Mouse (Mus musculus): ENCODE measurements at regions not wholly inside any gene's neighbourhood (a gene's known extent, or its start where the extent isn't known, plus 50 kb on each side); places are given as distances from the start of the nearest gene placed in this dataset.
"Not testable (repeated sequence)": the region's sequence is repeated elsewhere in the genome, so short reads cannot be mapped to it uniquely, and the experiment has no call there.

DNA sequence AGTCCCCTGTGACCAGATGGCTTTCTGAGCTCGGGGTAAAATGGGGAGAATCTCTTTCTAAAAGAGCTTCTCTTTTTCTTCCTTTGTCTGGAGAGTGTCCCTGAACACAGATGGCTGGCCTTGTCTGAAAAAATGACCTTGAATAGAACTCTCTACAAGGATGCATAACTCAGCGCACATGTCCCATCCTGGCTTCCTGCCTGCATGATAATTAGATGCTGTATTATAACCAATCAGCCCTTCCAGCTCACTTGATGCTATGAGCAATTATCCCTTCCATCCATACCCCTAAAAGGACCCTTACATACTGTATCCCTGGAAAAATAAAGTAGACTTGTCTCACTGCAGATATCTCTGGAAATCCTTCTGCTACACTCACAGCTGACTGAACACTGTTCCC, 199.7 kb upstream of the Slc7a11 start:
- no peak for DNase-seq (ENCODE audit: low spot score)

DNA sequence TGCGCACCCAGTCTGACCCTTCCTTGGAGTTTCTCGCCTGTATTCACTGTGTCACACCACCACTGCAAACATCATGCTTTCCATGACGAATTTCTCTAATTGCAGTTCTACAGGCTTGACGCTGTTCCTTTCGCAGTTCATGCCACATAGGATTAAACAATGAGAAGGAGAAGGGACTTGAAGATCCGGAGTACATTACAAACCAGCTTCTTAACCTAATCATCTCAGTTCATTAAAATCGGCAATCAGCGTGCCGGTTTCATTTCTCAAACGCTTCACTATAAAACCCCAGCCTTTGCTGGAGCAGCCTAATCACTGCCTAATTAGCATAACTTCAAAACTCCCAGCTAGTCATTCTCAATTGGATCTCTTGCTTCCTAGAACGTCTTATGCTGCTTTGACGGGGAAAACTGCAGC, 196.5 kb upstream of the Slc7a11 start:
- no peak for DNase-seq (ENCODE audit: low spot score)

DNA sequence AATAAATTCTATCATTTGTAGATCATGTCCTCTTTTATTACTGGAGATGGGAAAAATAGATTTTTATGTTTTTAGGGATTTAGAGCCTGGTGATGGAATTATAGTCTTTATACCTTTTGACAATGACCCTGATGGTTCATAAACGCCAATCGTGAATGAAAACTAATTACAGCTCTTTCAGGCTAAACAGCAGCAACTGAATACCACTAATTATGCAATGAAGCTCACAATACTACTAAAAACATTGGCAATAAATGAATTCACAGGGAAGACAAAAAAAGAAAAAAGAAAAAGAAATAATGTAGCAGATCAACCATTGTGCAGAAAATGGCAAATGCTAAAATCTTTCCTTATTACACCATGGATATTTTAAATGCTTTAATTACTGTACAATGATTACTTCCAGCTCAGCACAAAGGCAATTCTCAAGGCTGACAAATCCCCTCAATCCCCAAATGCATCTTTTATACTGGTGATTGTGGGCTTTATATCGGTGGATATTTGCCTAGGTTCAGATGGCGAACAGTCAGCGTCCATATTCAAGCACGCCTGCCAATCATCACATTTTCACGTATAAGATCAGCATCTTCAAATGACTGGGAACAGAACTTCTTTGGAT, 191.2 kb upstream of the Slc7a11 start:
- DNase-seq (ENCODE audit: low spot score), result no peak

DNA sequence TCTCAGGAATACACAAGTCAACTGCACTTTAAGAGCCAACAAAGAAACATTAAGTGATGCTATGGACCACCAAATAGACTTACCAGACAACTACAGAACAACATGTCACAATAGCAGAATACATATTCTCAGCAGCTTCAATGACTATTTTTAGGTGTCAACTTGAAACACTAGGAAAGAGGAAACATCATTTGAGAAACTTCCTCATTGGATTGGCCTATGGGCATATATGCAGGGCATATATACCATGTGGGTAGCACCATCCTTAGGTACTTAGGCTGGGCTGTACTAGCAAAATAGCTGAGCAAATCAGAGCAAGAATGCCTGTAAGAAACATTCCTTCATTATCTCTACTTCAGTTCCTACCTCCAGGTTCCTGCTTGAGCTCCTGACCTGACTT, 187.9 kb upstream of the Slc7a11 start:
- DNase-seq (ENCODE audit: low spot score), result no peak

DNA sequence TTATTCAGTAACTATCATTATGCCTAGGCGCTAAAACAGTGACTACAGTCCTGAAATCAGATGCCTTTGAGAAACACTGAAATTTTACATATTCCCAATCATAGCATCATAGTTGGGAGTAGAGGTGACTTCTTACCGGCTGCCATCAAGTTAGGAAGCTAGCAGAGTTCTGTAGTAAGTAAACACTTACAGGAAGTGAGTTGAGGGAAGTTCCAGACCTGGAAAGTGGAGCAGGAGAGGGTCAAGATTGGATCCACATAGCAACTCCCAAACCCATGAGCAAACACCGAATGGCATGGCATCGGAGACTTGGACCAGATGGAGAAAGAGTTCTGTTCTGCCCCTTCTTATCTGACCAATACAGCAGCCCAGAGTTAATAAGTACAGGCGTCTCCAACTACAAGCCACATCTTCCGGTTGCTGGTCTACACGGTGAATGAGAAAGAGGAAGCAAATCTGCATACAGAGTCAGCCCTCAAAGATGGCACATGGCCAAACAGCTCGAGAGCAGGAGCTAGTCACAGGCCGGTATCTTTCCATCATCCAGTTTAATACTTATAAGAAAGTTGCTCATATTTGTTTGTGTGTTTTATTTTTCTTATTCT, 184.8 kb upstream of the Slc7a11 start:
- DNase-seq (ENCODE audit: low spot score), result peak; percentile 27

DNA sequence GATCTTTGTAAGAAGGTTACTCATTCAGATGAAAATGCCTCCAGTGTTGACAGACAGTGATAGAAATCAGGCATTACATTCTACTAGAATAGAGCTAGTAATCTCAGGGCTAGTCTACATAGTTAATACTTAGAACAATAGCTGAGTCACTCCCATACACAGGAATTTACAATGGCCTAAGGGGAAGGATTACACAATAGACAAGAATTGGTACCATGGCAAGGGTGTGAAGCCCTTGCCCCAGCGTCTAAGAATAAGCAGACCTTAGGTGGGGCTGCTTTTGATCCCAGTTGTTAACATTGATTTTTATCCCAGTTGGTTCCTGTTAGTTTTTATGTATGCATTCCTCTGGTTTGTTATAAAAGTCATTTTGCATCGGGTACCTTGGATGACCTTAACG, 177.8 kb upstream of the Slc7a11 start:
- not testable (repeated sequence) for DNase-seq (ENCODE audit: low spot score)

DNA sequence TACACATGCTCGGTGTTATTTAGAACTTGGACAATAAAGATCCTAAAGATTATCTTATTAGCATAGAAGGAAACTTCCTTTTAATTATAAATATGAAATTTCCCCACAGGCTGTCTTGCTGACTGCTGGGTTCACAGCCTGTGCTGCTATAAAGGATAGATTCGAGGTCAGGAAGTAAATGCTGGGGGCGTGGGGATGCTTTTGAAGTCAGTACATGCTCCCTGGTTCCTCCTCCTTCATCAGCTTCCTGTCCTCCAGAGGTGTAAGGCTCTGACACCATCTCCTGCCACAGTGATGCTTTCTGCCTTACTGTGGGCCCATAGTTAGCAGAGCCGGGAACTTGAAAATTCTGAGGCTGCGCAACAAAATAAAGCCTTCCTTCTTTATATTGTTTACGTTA, 175.6 kb upstream of the Slc7a11 start:
- DNase-seq (ENCODE audit: low spot score), result no peak

DNA sequence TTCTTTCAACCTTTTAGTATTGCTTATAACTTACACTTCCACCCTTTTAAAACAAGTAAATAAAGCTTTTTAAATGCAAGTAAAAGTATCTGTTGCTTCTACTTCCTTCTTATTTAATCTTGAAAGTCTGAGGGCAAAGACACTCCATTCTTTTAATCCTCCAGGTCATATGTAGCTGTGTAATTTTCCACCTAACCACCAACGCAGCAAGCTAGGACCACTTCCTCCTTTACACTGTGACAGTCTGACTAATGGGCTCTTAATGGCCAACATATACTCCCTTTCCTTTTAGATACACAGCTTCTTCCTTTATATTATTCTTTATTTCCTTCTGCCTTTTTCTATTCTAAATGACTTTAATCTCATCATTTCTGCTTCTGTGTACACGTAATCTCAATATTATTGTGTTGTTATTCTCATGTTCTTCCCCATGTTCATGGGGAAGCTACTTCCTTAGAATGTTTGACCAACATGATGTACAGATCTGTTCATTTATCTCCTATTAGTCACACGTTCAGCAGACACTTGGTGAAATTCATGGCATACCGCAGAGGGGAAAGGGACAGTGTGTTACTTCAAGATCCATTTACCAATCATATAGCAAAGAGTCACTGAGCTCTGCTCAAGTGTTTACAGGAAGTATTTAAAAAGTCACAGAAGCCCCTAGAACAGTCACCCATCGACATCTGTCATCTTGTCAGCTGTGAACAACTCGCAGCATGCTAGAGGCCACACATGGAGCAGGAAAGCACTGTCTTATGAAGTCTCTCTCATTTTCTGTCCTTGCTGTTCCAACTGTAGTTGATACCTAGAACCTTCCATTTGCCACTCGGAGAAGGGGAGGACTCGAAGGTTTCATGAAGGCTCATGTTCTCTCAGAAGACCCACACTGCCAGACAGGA, 172.2 kb upstream of the Slc7a11 start:
- DNase-seq (ENCODE audit: low spot score), result no peak

DNA sequence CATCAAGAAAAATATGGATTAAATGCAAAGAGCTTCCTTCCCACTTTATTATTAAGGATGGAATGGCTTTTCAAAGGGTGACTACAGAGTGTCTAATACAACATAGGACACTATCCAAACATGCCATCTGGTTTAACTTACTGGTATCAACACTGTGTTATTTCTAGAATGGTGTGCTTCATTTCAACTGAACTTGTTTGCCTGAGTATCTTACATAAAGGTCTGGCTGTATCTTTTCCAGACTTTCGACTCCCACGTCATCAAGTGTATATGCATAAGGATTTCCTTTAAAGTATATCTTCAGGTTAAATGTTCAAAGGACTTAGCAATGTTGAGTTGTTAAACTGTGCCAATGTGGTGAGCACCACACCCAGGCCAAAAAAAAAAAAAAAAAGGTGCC, 169.6 kb upstream of the Slc7a11 start:
- peak; percentile 20 for DNase-seq (ENCODE audit: low spot score)

DNA sequence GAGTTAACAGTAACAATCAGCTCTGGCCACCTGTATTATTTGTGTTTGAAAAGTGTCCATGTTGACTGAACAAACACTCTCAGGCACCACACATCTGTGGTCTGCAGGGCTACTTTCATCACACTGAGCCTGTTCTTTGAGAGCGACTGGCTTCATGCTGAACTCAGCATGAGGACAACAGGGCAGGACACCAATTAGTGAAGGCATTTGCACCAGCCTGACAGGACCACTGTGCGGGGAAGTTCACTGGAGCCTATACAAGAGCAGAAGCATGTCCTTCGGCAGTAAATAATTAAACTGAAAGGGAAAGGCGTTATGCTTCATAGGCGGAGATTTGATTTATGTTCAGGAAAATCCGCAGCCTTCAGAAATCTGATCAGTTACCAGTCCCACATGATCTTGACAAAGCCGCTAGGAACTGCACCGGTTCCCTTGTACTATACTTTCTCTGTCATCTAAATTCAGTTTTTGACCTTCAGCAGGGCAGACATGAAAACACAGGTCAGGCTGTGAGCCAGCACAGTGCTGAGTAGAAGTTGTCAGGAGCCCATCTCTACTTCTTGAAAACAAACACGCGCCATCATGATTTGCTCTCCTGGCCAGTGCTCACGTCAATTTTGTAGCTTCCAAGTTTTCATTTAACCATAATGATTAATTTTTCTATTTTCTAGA, 166.1 kb upstream of the Slc7a11 start:
- DNase-seq (ENCODE audit: low spot score), result no peak

DNA sequence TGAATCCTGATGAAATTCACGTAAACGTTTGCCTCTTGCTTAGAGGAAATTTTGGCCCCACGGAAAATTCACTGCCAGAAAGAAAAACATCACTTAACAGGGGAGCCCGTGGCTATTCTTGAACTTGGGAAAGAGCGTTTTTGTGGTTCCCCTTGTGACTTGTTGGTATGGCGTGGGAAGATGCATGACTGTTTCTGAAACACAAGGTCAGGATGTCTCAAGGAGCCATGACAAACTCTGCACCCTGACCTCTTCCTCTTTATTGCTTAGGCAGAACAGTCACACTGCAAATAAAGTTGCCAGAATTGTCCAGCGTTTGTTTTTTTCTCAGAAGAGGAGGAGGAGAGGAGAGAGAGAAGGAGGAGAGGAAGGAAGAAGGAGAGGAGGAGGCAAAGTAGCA, 164.3 kb upstream of the Slc7a11 start:
- peak; percentile 23 for DNase-seq (ENCODE audit: low spot score)

DNA sequence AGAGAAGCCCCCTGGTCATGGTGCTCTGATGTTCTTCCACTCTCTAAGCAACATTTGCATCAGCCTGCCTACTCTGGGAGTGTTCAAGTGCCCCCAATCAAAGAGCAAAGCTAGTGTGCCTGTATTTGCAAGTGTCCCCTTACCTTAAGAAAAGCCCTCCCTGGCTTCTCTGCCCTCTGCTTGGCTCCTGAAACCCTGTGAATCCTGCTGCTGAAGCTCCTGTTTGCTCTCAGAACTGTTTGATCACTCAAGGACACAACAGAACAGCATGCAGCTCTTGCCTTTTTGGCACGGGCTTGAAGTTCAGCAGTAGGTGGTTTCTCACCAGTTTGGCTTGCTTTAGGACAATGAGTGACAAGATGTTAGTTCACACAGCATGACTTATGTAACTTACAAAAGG, 163.6 kb upstream of the Slc7a11 start:
- DNase-seq (ENCODE audit: low spot score), result peak; percentile 10

DNA sequence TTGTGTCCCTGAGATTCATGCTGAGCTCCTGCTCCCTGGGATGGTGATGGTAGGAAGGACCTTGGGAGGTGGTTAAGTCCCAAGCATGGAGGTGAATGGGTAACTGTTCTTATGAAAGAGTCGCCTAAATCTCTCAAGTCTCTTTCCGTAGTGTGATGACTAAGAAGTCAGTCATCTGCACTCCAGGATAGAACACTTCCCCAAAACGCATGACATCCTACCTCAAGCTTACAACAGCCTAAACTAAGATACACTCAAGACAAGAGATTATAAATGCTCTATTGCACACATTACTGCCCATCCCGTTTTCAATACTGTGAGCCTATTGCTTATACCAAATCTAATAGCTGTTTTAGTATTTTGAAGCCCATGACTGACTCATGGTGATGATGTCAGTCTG, 162.3 kb upstream of the Slc7a11 start:
- DNase-seq (ENCODE audit: low spot score), result no peak

DNA sequence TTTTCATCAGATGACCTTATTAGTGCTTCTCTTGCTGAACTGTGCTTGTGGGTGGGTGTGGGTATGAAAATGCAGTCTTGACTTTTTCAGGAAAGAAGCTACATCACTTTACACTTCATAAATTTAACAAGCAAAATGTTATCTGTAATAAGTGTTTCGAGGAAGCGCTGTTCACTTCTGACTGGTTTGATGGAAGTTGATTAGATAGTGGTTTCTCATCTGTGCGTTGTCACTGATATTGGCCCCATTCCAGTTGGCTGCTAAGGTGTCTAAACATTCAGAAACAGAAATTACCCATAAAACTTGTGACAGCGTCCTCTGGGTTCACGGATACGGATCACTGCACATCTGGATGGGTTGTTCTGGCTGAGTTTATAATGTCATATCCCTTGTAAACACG, 159.8 kb upstream of the Slc7a11 start:
- no peak for DNase-seq (ENCODE audit: low spot score)

DNA sequence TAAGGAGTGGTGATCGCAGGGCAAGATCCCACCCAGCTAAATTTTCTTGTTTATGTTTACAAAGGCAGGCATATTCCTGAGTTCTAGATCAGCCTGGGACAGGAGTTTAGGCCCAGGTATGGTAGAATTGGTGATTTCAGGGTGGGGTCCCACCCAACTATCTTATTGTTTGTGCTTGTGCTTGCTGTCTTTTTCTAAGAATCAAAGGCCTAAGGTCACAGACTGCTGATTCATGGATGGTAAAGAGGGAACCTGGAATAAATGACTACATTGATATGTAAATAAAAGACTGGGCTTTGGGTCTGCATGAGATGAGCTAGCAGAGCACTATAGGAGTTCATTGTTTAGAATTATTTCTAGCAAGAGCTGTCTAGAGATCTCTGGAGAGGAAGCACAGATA, 152.3 kb upstream of the Slc7a11 start:
- DNase-seq (ENCODE audit: low spot score), result no peak

DNA sequence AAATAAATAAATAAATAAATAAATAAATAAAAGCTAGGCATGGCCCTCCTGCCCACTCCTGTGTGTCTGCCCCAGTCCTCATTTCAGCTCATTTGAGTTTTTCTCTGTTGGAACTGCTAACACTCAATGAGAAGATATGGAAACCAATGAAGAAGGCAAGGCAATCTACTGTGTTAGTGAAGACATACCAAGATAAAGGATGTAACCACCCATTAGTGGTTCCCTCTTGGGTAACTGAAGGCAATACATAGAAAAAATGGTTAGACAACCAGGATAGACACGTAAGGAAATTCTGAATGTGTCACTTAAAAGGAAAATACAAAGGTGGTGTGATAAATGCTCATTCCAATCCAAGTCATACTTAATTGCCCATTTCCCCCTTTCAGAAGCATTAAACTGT, 140.9 kb upstream of the Slc7a11 start:
- DNase-seq (ENCODE audit: low spot score), result no peak

DNA sequence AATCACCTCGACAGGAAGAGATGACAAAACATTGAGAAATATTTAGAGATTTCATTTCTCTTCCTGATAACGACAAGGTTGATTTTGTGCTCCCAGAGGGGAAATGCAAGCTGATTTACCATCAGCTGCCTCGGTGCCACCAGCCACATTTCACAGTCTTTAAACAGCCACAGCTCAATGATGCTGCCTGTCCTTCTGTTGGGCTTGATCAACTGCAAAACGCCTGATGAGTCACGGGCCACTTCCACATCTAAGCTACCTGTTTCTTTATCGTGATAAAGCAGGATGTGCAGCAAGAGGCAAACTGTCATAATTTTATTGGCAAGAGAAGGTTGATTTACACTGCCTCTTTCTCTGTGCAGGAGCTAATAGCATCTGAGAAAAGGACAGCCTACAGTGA, 140.1 kb upstream of the Slc7a11 start:
- DNase-seq (ENCODE audit: low spot score), result no peak

DNA sequence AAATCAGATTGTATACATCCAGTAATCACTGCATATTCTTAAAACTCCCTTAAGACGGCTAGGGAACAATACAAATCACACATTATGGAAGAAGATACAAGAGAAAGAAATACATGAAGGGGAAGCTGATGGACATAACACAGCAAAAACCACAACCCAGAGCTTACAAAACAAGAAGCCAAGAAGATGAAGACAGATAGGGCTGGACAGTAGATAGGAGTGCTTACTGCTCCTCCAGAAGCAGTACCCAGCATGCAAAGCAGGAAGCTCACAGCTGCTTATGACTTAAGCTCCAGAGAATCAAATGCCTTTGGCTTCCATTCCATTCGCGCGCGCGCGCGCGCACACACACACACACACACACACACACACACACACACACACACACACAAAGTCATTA, 131.0 kb upstream of the Slc7a11 start:
- DNase-seq (ENCODE audit: low spot score), result no peak

DNA sequence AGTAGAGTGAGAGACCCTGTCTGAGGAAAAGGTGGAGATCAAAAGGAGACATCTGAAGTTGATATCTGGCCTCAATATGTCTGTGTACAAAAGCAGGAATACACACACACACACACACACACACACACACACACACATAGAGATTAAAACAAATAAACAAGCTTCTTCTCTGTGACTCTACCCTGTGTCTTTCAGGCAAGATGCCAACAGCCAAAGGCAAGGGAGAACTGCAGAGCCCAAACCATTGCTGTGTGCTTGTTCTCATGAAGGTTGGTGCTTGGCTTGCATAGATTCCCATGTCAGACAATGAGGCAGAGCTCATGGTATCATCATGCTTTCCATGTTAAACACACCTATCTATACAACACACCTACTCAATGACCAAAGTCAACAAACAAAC, 126.6 kb upstream of the Slc7a11 start:
- no peak for DNase-seq (ENCODE audit: low spot score)

DNA sequence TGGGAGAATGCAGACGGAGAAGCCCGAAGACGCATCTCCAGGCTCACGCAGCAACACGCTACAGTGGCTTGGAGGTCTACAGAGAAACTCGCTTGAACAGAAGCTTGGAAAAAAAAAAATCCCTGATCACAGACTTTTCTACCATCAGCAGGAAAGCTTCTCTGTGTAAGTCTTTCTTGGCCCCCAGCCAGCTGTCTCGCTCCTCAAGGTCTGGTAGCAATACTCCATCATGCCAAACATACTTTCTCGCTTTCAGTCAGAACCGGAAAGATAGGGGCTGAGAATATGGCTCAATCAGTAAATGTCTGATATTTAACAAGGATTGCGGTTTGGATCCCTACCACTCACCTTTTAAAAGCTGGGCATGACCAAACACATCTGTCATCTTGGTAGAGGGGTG, 126.2 kb upstream of the Slc7a11 start:
- DNase-seq (ENCODE audit: low spot score), result peak; percentile 21

DNA sequence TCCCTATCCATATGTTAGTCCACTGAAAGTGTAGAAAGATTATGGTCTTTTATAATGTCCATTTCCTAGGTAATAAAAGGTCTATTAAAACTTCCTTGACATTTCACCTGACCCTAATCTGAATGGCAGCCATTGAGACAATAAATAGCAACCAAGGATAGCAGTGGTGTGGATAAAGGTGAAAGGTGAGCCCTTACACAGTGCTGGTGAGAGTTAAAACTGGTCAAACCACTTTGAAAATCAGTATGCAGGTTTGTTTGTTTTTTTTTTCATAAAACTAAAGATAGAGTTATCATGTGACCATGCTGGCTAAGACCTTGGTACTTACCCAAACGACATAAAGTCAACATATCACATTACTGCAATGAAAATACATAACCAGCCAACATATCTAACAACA, 110.7 kb upstream of the Slc7a11 start:
- no peak for DNase-seq (ENCODE audit: low spot score)

DNA sequence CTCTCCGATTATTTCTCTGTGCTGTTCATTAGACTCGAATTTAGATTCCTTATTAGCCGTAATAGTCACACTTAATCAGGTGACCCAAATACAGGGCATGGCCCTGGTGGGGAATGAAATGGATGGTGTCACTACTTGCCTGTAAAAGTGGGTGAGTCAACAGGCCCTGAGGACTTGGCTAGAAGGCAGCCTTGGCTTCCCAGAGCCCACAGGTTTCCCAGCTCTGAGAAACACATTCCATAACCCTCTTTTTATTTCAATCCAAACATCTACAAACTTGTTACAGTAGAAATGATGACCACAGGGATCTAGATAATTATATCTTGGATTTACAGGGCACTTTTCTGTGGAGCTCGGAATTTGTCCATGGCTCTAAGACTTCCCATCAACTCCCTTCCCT, 105.2 kb upstream of the Slc7a11 start:
- DNase-seq (ENCODE audit: low spot score), result no peak

DNA sequence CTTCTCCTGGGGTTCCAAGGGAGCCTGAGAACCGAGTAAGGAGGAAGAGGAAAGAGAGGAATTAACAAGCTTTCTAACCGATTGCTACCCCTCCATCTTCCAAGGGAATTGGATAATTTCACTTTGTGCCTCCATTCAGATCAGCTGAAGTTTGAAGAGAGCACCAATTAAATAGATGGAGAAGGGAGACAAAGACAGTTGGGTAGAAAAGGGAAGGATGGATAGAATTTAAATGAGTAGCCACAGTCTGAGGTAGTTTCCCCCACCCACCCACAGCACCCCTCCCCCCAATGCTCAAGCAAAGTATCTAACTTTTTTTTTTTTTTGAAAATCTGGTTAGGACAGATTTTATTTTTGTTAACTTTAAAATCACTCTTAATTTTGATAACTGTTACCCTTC, 87.2 kb upstream of the Slc7a11 start:
- DNase-seq (ENCODE audit: low spot score), result no peak

Data from layer of hippocampus, adult 11-12 months (tissue).